Mouse (Mus musculus): ENCODE data around the gene Enthd1. TPM values are rescaled to one million over a fixed set of nuclear protein-coding genes. Genes with fewer than 3 reads are reported as not detected.

The Enthd1 gene
- polyA plus RNA-seq, 1 experiment from 2014 or later, result not detected

- 4% methylated on average over 9 of the region's 9 CpGs for WGBS (ENCODE audit: insufficient replicate concordance)
- no peak for ATAC-seq
- H3K4me1 ChIP-seq, result peaks cover 15% of the 10 kb centered on the region
- no peaks in the 10 kb centered on the region for H3K9me3 ChIP-seq (replicated peaks)
- H3K27me3 ChIP-seq (replicated peaks), result peaks cover 34% of the 10 kb centered on the region
- no peak overlapping the region for H3K9ac ChIP-seq
- peak overlapping the region; percentile 27; the same call in 1 of the 2 replicates for H3K4me2 ChIP-seq
- H3K36me3 ChIP-seq, result no peaks in the 10 kb centered on the region
- H3K4me3 ChIP-seq, result no peak overlapping the region
- no peak overlapping the region for H3K27ac ChIP-seq
Observed at GRCm38 (mm10) chr15:80462106-80462505, 102.8 kb downstream of the Enthd1 start.

GRCm38 (mm10) chr15:80461446-80461845, 103.5 kb downstream of the Enthd1 start:
- no peak overlapping the region for H3K4me3 ChIP-seq
- no peaks in the 10 kb centered on the region for H3K36me3 ChIP-seq
- no peaks in the 10 kb centered on the region for H3K9me3 ChIP-seq (replicated peaks)
- no peak for ATAC-seq
- no peak overlapping the region for H3K9ac ChIP-seq
- peaks cover 15% of the 10 kb centered on the region for H3K4me1 ChIP-seq
- peaks cover 34% of the 10 kb centered on the region for H3K27me3 ChIP-seq (replicated peaks)
- H3K27ac ChIP-seq, result no peak overlapping the region
- H3K4me2 ChIP-seq, result no peak overlapping the region
- WGBS (ENCODE audit: insufficient replicate concordance), result 13% methylated on average over 2 of the region's 2 CpGs

- H3K4me1 ChIP-seq, result peaks cover 15% of the 10 kb centered on the region
- H3K36me3 ChIP-seq, result no peaks in the 10 kb centered on the region
- H3K9ac ChIP-seq, result no peak overlapping the region
- H3K4me2 ChIP-seq, result no peak overlapping the region
- no peak overlapping the region for H3K27ac ChIP-seq
- WGBS (ENCODE audit: insufficient replicate concordance), result 73% methylated on average over 9 of the region's 9 CpGs
- no peak overlapping the region for H3K4me3 ChIP-seq
- no peaks in the 10 kb centered on the region for H3K9me3 ChIP-seq (replicated peaks)
- H3K27me3 ChIP-seq (replicated peaks), result peaks cover 34% of the 10 kb centered on the region
- no peak for ATAC-seq
Observed at GRCm38 (mm10) chr15:80460011-80460410, 104.9 kb downstream of the Enthd1 start.

GRCm38 (mm10) chr15:80457984-80458383, 107.0 kb downstream of the Enthd1 start:
- Histone ChIP-seq H3K36me3 (no peaks in the 10 kb centered on the region), H3K4me3 (no peak overlapping the region), H3K4me2 (no peak overlapping the region), H3K27me3 (replicated peaks) (peaks cover 15% of the 10 kb centered on the region), H3K9me3 (replicated peaks) (no peaks in the 10 kb centered on the region), H3K9ac (no peak overlapping the region), H3K27ac (no peak overlapping the region), H3K4me1 (peaks cover 15% of the 10 kb centered on the region)
- no peak for ATAC-seq
- 38% methylated on average over 3 of the region's 3 CpGs for WGBS (ENCODE audit: insufficient replicate concordance)

- H3K36me3 ChIP-seq, result no peaks in the 10 kb centered on the region
- peaks cover 8% of the 10 kb centered on the region for H3K27me3 ChIP-seq (replicated peaks)
- H3K27ac ChIP-seq, result no peak overlapping the region
- H3K4me3 ChIP-seq, result no peak overlapping the region
- no peak overlapping the region for H3K4me2 ChIP-seq
- H3K9ac ChIP-seq, result no peak overlapping the region
- WGBS (ENCODE audit: insufficient replicate concordance), result 72% methylated on average over 6 of the region's 6 CpGs
- H3K9me3 ChIP-seq (replicated peaks), result no peaks in the 10 kb centered on the region
- ATAC-seq, result no peak
- no peaks in the 10 kb centered on the region for H3K4me1 ChIP-seq
Observed at GRCm38 (mm10) chr15:80454486-80454885, 110.5 kb downstream of the Enthd1 start.

- ATAC-seq, result no peak
- Histone ChIP-seq H3K9me3 (replicated peaks) (no peaks in the 10 kb centered on the region), H3K27ac (no peak overlapping the region), H3K4me3 (no peak overlapping the region), H3K4me2 (no peak overlapping the region), H3K9ac (no peak overlapping the region), H3K4me1 (no peaks in the 10 kb centered on the region), H3K36me3 (no peaks in the 10 kb centered on the region), H3K27me3 (replicated peaks) (peaks cover 11% of the 10 kb centered on the region)
- 35% methylated on average over 16 of the region's 16 CpGs for WGBS (ENCODE audit: insufficient replicate concordance)
Observed at GRCm38 (mm10) chr15:80452425-80452824, 112.5 kb downstream of the Enthd1 start.

- 65% methylated on average over 15 of the region's 15 CpGs for WGBS (ENCODE audit: insufficient replicate concordance)
- Histone ChIP-seq H3K9me3 (replicated peaks) (no peaks in the 10 kb centered on the region), H3K4me3 (no peak overlapping the region), H3K4me2 (no peak overlapping the region), H3K9ac (no peak overlapping the region), H3K36me3 (no peaks in the 10 kb centered on the region), H3K4me1 (no peaks in the 10 kb centered on the region), H3K27me3 (replicated peaks) (peaks cover 6% of the 10 kb centered on the region; the same call in 1 of the 2 replicates), H3K27ac (no peak overlapping the region)
- ATAC-seq, result no peak
Observed at GRCm38 (mm10) chr15:80445956-80446687, 118.8 kb downstream of the Enthd1 start.

- Histone ChIP-seq H3K27ac (no peak overlapping the region), H3K4me2 (no peak overlapping the region), H3K4me1 (no peaks in the 10 kb centered on the region), H3K36me3 (no peaks in the 10 kb centered on the region), H3K9ac (no peak overlapping the region), H3K27me3 (replicated peaks) (peaks cover 24% of the 10 kb centered on the region), H3K4me3 (no peak overlapping the region), H3K9me3 (replicated peaks) (no peaks in the 10 kb centered on the region)
- 19% methylated on average over 6 of the region's 6 CpGs for WGBS (ENCODE audit: insufficient replicate concordance)
- no peak for ATAC-seq
Observed at GRCm38 (mm10) chr15:80440195-80440594, 124.8 kb downstream of the Enthd1 start.

GRCm38 (mm10) chr15:80438423-80438822, 126.5 kb downstream of the Enthd1 start:
- Histone ChIP-seq H3K4me3 (no peak overlapping the region), H3K9me3 (replicated peaks) (no peaks in the 10 kb centered on the region), H3K9ac (no peak overlapping the region), H3K36me3 (no peaks in the 10 kb centered on the region), H3K27ac (no peak overlapping the region), H3K27me3 (replicated peaks) (peaks cover 27% of the 10 kb centered on the region), H3K4me2 (no peak overlapping the region), H3K4me1 (no peaks in the 10 kb centered on the region)
- WGBS (ENCODE audit: insufficient replicate concordance), result 66% methylated on average over 9 of the region's 9 CpGs
- no peak for ATAC-seq

- ATAC-seq, result no peak
- Histone ChIP-seq H3K9me3 (replicated peaks) (no peaks in the 10 kb centered on the region), H3K36me3 (no peaks in the 10 kb centered on the region), H3K27ac (no peak overlapping the region), H3K4me2 (no peak overlapping the region), H3K9ac (no peak overlapping the region), H3K4me1 (no peaks in the 10 kb centered on the region), H3K27me3 (replicated peaks) (peaks cover 29% of the 10 kb centered on the region), H3K4me3 (no peak overlapping the region)
- 81% methylated on average over 9 of the region's 9 CpGs for WGBS (ENCODE audit: insufficient replicate concordance)
Observed at GRCm38 (mm10) chr15:80437996-80438395, 127.0 kb downstream of the Enthd1 start.

GRCm38 (mm10) chr15:80436961-80437360, 128.0 kb downstream of the Enthd1 start:
- H3K9me3 ChIP-seq (replicated peaks), result no peaks in the 10 kb centered on the region
- 61% methylated on average over 5 of the region's 5 CpGs for WGBS (ENCODE audit: insufficient replicate concordance)
- no peaks in the 10 kb centered on the region for H3K36me3 ChIP-seq
- no peak overlapping the region for H3K9ac ChIP-seq
- no peak overlapping the region for H3K27ac ChIP-seq
- H3K27me3 ChIP-seq (replicated peaks), result peaks cover 33% of the 10 kb centered on the region
- H3K4me3 ChIP-seq, result no peak overlapping the region
- no peak overlapping the region for H3K4me2 ChIP-seq
- no peaks in the 10 kb centered on the region for H3K4me1 ChIP-seq
- ATAC-seq, result no peak

- 69% methylated on average over 11 of the region's 11 CpGs for WGBS (ENCODE audit: insufficient replicate concordance)
Observed at GRCm38 (mm10) chr15:80430324-80430723, 134.6 kb downstream of the Enthd1 start.

GRCm38 (mm10) chr15:80418146-80418545, 146.8 kb downstream of the Enthd1 start:
- no peak for ATAC-seq
- no peaks in the 10 kb centered on the region for H3K9me3 ChIP-seq (replicated peaks)
- no peaks in the 10 kb centered on the region for H3K36me3 ChIP-seq
- H3K4me2 ChIP-seq, result no peak overlapping the region
- H3K9ac ChIP-seq, result no peak overlapping the region
- H3K4me3 ChIP-seq, result no peak overlapping the region
- no peaks in the 10 kb centered on the region for H3K4me1 ChIP-seq
- 51% methylated on average over 2 of the region's 2 CpGs for whole genome bisulfite sequencing (ENCODE audit: insufficient replicate concordance)
- H3K27ac ChIP-seq, result no peak overlapping the region
- H3K27me3 ChIP-seq (replicated peaks), result 0 out of 2 replicates have a peak, but pooled peaks cover 5% of the 10 kb centered on the region

More at GRCm38 (mm10) chr15:80430324-80430723, 134.6 kb downstream of the Enthd1 start:
- no peak overlapping the region for H3K9ac ChIP-seq
- H3K36me3 ChIP-seq, result no peaks in the 10 kb centered on the region
- H3K9me3 ChIP-seq (replicated peaks), result no peaks in the 10 kb centered on the region
- peaks cover 9% of the 10 kb centered on the region; the same call in 1 of the 2 replicates for H3K27me3 ChIP-seq (replicated peaks)
- ATAC-seq, result no peak
- no peak overlapping the region for H3K4me3 ChIP-seq
- H3K4me1 ChIP-seq, result no peaks in the 10 kb centered on the region
- no peak overlapping the region for H3K4me2 ChIP-seq
- no peak overlapping the region for H3K27ac ChIP-seq

Measured in liver, embryonic 12.5 days (tissue).